Mouse (Mus musculus): ENCODE measurements around the gene Znrf4.

GRCm38 (mm10) chr17:56482671-56483070 is 29.6 kb downstream of the Znrf4 start:
- TF ChIP-seq CTCF (IDR thresholded peaks at IDR 0.05; ENCODE audit: borderline replicate concordance, extremely low read depth, insufficient read depth, insufficient read length) (no peak), POLR2A (IDR thresholded peaks at IDR 0.05; ENCODE audit: borderline replicate concordance, extremely low read depth, insufficient read depth, insufficient read length, poor library complexity, severe bottlenecking) (no peak)

All from brain, embryonic 14.5 days (tissue).